Mouse (Mus musculus): ENCODE data around the gene Kctd5. TPM values are rescaled to one million over a fixed set of nuclear protein-coding genes. Genes with fewer than 3 reads are reported as not detected.
A peak's percentile ranks its signal among the peaks of the same experiment; 100 is the strongest.
"Not testable (repeated sequence)": the region's sequence is repeated elsewhere in the genome, so short reads cannot be mapped to it uniquely, and the experiment has no call there.

Kctd5 gene
- polyA plus RNA-seq (2014; fragmentation: Nextera tagmentation; extraction: Ambion mirVana), result 82.8 and 85.0 TPM in 2 replicates

- under 1% methylated on average over 61 of the region's 62 CpGs for whole genome bisulfite sequencing
- H3K4me2 ChIP-seq (ENCODE audit: low read depth, low read length, severe bottlenecking), result peak within 1 kb of the TSS; percentile 69
- no peaks in the 10 kb centered on the region for H3K9me3 ChIP-seq (ENCODE audit: control insufficient read depth, low read length)
- DNase-seq (ENCODE audit: low spot score), result peak; percentile 97
- peak within 1 kb of the TSS; percentile 73 for H3K9ac ChIP-seq (ENCODE audit: low read length)
- H3K4me3 ChIP-seq (ENCODE audit: low read depth, low read length), result peak within 1 kb of the TSS; percentile 60
- H3K27ac ChIP-seq (ENCODE audit: low read depth, low read length), result peak within 1 kb of the TSS; percentile 1; the same call in 1 of the 2 replicates
- 0 out of 2 replicates have a peak, but pooled peaks cover under 1% of the 10 kb centered on the region for H3K36me3 ChIP-seq (ENCODE audit: control insufficient read depth, insufficient read depth, low read length)
- ATAC-seq (replicated peaks; ENCODE audit: low FRiP score), result peak; percentile 98
- no peaks in the 10 kb centered on the region for H3K27me3 ChIP-seq (ENCODE audit: control insufficient read depth, insufficient read depth, low read length)
- peaks cover 2% of the 10 kb centered on the region for H3K4me1 ChIP-seq (replicated peaks; ENCODE audit: control insufficient read depth, insufficient read depth, low read length)
Observed at GRCm38 (mm10) chr17:24072919-24073696, at the start of gene Kctd5. Gene Kctd5 (minus strand): TSS chr17:24073485.

DNA sequence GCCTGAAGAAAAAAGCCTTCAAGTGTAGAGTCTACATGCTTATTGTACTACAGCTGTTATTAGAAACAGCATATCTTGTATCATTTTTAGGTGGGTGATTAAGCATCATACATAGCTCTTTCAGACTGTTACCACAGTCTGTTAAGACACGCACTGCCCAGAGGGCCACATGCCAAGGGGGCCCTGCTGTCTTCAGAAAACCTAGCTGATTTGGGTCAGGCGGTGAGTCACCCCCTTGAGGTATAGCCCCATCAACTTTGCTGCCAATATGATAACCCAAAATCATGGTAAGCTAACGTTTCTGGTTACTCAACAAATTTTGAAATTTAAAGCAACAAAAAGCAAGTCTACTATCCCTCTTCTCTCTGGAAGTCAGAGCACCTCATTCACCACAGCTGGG lies 46.2 kb upstream of the Kctd5 start:
- H3K4me3 ChIP-seq (ENCODE audit: low read depth, low read length), result no peak overlapping the region
- no peak overlapping the region for H3K27ac ChIP-seq (ENCODE audit: low read depth, low read length)
- H3K4me1 ChIP-seq (replicated peaks; ENCODE audit: control insufficient read depth, insufficient read depth, low read length), result no peaks in the 10 kb centered on the region
- no peaks in the 10 kb centered on the region for H3K36me3 ChIP-seq (ENCODE audit: control insufficient read depth, insufficient read depth, low read length)
- ATAC-seq (replicated peaks; ENCODE audit: low FRiP score) (no peak), DNase-seq (ENCODE audit: low spot score) (no peak)
- no peak overlapping the region for H3K4me2 ChIP-seq (ENCODE audit: low read depth, low read length, severe bottlenecking)
- H3K9me3 ChIP-seq (ENCODE audit: control insufficient read depth, low read length), result no peaks in the 10 kb centered on the region
- H3K27me3 ChIP-seq (ENCODE audit: control insufficient read depth, insufficient read depth, low read length), result no peaks in the 10 kb centered on the region
- H3K9ac ChIP-seq (ENCODE audit: low read length), result no peak overlapping the region
- 87% methylated on average over 3 of the region's 3 CpGs for WGBS

DNA sequence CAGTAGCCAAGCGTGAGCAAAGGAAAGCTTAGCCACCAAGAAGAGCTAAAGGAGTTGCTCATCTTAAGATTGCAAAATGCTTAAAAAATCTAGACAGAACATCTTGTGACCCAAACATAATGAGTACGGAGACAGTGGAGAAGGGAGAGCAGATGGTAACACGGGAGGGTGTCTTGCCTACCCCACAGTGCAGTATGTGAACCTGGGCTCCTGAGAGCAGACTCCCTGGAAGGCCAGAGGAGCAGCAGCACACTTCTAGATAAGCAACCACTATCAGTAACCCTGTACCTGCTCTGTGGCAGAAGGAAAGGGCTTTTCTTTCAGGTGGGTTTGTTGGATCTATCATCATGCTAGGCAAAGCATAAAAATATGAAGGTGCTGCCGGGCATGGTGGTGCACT lies 39.7 kb upstream of the Kctd5 start:
- H3K9ac ChIP-seq (ENCODE audit: low read length), result no peak overlapping the region
- no peaks in the 10 kb centered on the region for H3K36me3 ChIP-seq (ENCODE audit: control insufficient read depth, insufficient read depth, low read length)
- ATAC-seq (replicated peaks; ENCODE audit: low FRiP score), result no peak
- H3K4me3 ChIP-seq (ENCODE audit: low read depth, low read length), result no peak overlapping the region
- H3K4me2 ChIP-seq (ENCODE audit: low read depth, low read length, severe bottlenecking), result no peak overlapping the region
- H3K9me3 ChIP-seq (ENCODE audit: control insufficient read depth, low read length), result no peaks in the 10 kb centered on the region
- 91% methylated on average over 4 of the region's 4 CpGs for WGBS
- no peak for DNase-seq (ENCODE audit: low spot score)
- H3K27ac ChIP-seq (ENCODE audit: low read depth, low read length), result no peak overlapping the region
- H3K4me1 ChIP-seq (replicated peaks; ENCODE audit: control insufficient read depth, insufficient read depth, low read length), result no peaks in the 10 kb centered on the region
- H3K27me3 ChIP-seq (ENCODE audit: control insufficient read depth, insufficient read depth, low read length), result no peaks in the 10 kb centered on the region

DNA sequence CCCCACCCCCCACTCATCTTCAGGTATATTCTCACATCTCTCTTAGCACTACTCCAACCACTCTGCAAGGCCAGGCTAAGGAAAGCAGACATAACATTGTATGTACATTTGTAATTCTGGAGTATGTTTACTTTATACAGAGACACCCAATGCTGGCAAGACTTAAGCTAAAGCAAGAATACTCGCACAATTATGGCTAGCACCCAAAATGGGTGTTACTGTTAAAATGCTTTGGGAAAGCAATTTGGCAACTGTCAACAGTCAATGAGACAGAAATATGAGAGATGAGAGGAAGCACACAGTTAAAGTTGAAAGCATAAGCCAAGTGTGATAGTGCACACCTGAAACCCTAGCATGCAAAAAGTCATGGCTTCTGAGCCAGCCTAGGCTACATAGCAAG lies 38.0 kb upstream of the Kctd5 start:
- no peak overlapping the region for H3K9ac ChIP-seq (ENCODE audit: low read length)
- H3K4me2 ChIP-seq (ENCODE audit: low read depth, low read length, severe bottlenecking), result no peak overlapping the region
- no peaks in the 10 kb centered on the region for H3K36me3 ChIP-seq (ENCODE audit: control insufficient read depth, insufficient read depth, low read length)
- no peaks in the 10 kb centered on the region for H3K4me1 ChIP-seq (replicated peaks; ENCODE audit: control insufficient read depth, insufficient read depth, low read length)
- 96% methylated on average over 1 of the region's 1 CpGs for WGBS
- H3K9me3 ChIP-seq (ENCODE audit: control insufficient read depth, low read length), result no peaks in the 10 kb centered on the region
- no peak for DNase-seq (ENCODE audit: low spot score)
- no peaks in the 10 kb centered on the region for H3K27me3 ChIP-seq (ENCODE audit: control insufficient read depth, insufficient read depth, low read length)
- no peak for ATAC-seq (replicated peaks; ENCODE audit: low FRiP score)
- no peak overlapping the region for H3K4me3 ChIP-seq (ENCODE audit: low read depth, low read length)
- H3K27ac ChIP-seq (ENCODE audit: low read depth, low read length), result no peak overlapping the region

DNA sequence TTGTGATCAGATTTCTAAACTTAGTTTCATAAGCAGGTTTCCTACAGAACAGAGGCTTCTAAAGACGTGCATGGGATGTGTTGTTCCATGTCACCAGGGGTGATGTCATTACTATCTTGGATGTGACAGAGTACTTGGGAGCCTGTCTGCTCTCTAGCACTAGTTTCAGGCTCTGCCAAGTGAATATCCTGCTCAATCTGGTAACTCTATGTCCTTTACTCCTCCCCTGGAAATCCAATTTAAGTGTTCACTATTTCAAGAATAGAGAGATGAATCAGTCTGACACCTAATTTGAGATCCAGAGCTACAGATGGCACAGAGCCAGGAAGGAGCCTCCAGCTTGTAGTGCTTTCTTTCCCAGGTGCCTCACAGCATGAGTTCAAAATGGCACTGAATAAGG lies 35.6 kb upstream of the Kctd5 start:
- no peak overlapping the region for H3K4me3 ChIP-seq (ENCODE audit: low read depth, low read length)
- no peaks in the 10 kb centered on the region for H3K9me3 ChIP-seq (ENCODE audit: control insufficient read depth, low read length)
- H3K27me3 ChIP-seq (ENCODE audit: control insufficient read depth, insufficient read depth, low read length), result no peaks in the 10 kb centered on the region
- WGBS, result 86% methylated on average over 1 of the region's 1 CpGs
- H3K27ac ChIP-seq (ENCODE audit: low read depth, low read length), result no peak overlapping the region
- DNase-seq (ENCODE audit: low spot score) (no peak), ATAC-seq (replicated peaks; ENCODE audit: low FRiP score) (no peak)
- no peaks in the 10 kb centered on the region for H3K4me1 ChIP-seq (replicated peaks; ENCODE audit: control insufficient read depth, insufficient read depth, low read length)
- H3K36me3 ChIP-seq (ENCODE audit: control insufficient read depth, insufficient read depth, low read length), result no peaks in the 10 kb centered on the region
- no peak overlapping the region for H3K9ac ChIP-seq (ENCODE audit: low read length)
- H3K4me2 ChIP-seq (ENCODE audit: low read depth, low read length, severe bottlenecking), result no peak overlapping the region

- ATAC-seq (replicated peaks; ENCODE audit: low FRiP score) (no peak), DNase-seq (ENCODE audit: low spot score) (no peak)
- Histone ChIP-seq H3K4me1 (replicated peaks; ENCODE audit: control insufficient read depth, insufficient read depth, low read length) (no peaks in the 10 kb centered on the region), H3K27ac (ENCODE audit: low read depth, low read length) (no peak overlapping the region), H3K4me2 (ENCODE audit: low read depth, low read length, severe bottlenecking) (no peak overlapping the region), H3K4me3 (ENCODE audit: low read depth, low read length) (no peak overlapping the region), H3K27me3 (ENCODE audit: control insufficient read depth, insufficient read depth, low read length) (no peaks in the 10 kb centered on the region), H3K36me3 (ENCODE audit: control insufficient read depth, insufficient read depth, low read length) (no peaks in the 10 kb centered on the region; the same call in 1 of the 2 replicates), H3K9me3 (ENCODE audit: control insufficient read depth, low read length) (no peaks in the 10 kb centered on the region), H3K9ac (ENCODE audit: low read length) (no peak overlapping the region)
- WGBS, result 83% methylated on average over 2 of the region's 2 CpGs
Observed at GRCm38 (mm10) chr17:24105111-24105510, 31.8 kb upstream of the Kctd5 start.

- ATAC-seq (replicated peaks; ENCODE audit: low FRiP score) (no peak), DNase-seq (ENCODE audit: low spot score) (no peak)
- H3K4me2 ChIP-seq (ENCODE audit: low read depth, low read length, severe bottlenecking), result no peak overlapping the region
- no peaks in the 10 kb centered on the region for H3K9me3 ChIP-seq (ENCODE audit: control insufficient read depth, low read length)
- no peaks in the 10 kb centered on the region for H3K27me3 ChIP-seq (ENCODE audit: control insufficient read depth, insufficient read depth, low read length)
- H3K4me1 ChIP-seq (replicated peaks; ENCODE audit: control insufficient read depth, insufficient read depth, low read length), result no peaks in the 10 kb centered on the region
- no peak overlapping the region for H3K4me3 ChIP-seq (ENCODE audit: low read depth, low read length)
- H3K9ac ChIP-seq (ENCODE audit: low read length), result no peak overlapping the region
- WGBS, result 93% methylated on average over 4 of the region's 4 CpGs
- peaks cover 2% of the 10 kb centered on the region; the same call in 1 of the 2 replicates for H3K36me3 ChIP-seq (ENCODE audit: control insufficient read depth, insufficient read depth, low read length)
- no peak overlapping the region for H3K27ac ChIP-seq (ENCODE audit: low read depth, low read length)
Observed at GRCm38 (mm10) chr17:24098354-24098753, 25.1 kb upstream of the Kctd5 start.

DNA sequence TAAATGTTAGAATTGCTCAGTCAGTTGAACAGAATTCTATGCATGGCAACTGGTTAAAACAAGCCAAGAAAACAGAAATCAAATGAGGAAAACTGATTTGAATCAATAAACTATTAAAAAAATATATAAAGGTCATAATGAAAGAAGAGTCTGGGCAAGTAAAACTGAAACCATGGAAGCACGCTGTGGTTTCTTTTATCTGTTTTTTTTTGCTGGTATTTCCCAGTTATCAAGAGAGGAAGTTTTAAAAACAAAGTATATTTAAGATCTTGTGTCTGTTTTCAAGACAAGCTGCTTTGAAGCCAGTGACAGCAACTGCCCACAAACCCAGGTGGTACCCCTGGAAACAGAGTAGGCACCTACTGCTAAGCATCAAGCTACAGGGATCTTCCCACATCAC lies 17.3 kb upstream of the Kctd5 start:
- Histone ChIP-seq H3K9ac (ENCODE audit: low read length) (no peak overlapping the region), H3K4me2 (ENCODE audit: low read depth, low read length, severe bottlenecking) (no peak overlapping the region), H3K4me3 (ENCODE audit: low read depth, low read length) (no peak overlapping the region), H3K27me3 (ENCODE audit: control insufficient read depth, insufficient read depth, low read length) (no peaks in the 10 kb centered on the region), H3K36me3 (ENCODE audit: control insufficient read depth, insufficient read depth, low read length) (no peaks in the 10 kb centered on the region; the same call in 1 of the 2 replicates), H3K27ac (ENCODE audit: low read depth, low read length) (no peak overlapping the region), H3K4me1 (replicated peaks; ENCODE audit: control insufficient read depth, insufficient read depth, low read length) (no peaks in the 10 kb centered on the region), H3K9me3 (ENCODE audit: control insufficient read depth, low read length) (no peaks in the 10 kb centered on the region)
- no peak for DNase-seq (ENCODE audit: low spot score)
- ATAC-seq (replicated peaks; ENCODE audit: low FRiP score), result no peak
- whole genome bisulfite sequencing, result 98% methylated on average over 1 of the region's 1 CpGs

- not testable (repeated sequence) for H3K27ac ChIP-seq (ENCODE audit: low read depth, low read length); H3K9me3 ChIP-seq (ENCODE audit: control insufficient read depth, low read length); H3K4me1 ChIP-seq (replicated peaks; ENCODE audit: control insufficient read depth, insufficient read depth, low read length); H3K27me3 ChIP-seq (ENCODE audit: control insufficient read depth, insufficient read depth, low read length); H3K36me3 ChIP-seq (ENCODE audit: control insufficient read depth, insufficient read depth, low read length); ATAC-seq (replicated peaks; ENCODE audit: low FRiP score); H3K9ac ChIP-seq (ENCODE audit: low read length); H3K4me3 ChIP-seq (ENCODE audit: low read depth, low read length); H3K4me2 ChIP-seq (ENCODE audit: low read depth, low read length, severe bottlenecking); DNase-seq (ENCODE audit: low spot score)
- 90% methylated on average over 4 of the region's 4 CpGs for WGBS
Observed at GRCm38 (mm10) chr17:24086399-24086798, 13.1 kb upstream of the Kctd5 start.

Measured in forebrain, embryonic 11.5 days (tissue).